Mouse (Mus musculus): ENCODE measurements around the gene 1190002N15Rik.

1190002N15Rik gene

DNA sequence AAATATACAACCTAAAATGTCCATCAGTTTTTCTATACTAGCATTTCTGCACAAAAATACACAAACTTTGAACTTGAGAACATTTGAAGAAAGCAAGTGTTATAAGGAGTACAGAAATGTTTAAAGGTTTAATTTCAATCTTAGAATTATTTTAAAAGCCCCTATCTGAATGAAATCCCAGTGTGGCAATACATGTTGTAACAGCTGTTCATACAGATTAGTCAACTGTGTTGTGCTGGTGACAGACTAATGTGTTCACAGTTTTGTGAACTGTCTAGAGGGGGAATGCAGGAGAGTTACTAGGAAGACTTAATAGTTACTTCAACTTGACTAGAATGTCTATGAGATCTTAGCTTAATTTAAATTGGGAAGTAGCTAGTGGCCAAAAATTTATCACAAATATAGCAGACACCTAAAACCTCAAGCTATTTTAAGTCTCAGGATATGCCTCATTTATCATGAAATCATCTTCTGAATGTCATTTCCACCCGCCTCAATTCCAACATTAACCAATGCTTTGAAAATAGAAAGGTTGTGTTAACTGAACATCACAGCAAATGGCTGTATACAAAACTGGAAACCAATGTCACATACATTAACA, 8.6 kb downstream of the 1190002N15Rik start:
- DNase-seq, result no peak

DNA sequence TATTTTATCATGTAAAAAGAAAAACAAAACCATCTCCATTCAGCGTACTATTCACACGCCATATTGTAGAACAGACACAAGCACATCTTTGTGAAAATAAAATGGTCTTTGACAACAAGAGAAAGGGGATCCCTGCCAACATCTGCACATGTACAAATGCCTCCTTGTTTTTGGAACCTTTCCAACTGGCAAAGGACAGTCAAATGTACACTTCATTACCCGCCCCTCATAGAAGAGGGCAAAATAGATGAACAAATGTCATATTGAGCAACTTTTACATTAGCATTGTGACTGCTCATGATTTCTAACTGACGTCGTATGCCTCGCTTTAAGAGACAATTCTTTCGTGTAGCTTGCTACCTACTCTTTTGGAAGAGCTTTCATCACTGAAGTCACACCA, 11.4 kb downstream of the 1190002N15Rik start:
- DNase-seq, result peak in 1 of 2 experiments; percentile 38

GRCm38 (mm10) chr9:94512246-94512645, 25.6 kb downstream of the 1190002N15Rik start:
- DNase-seq, result no peak

GRCm38 (mm10) chr9:94511139-94511538, 26.7 kb downstream of the 1190002N15Rik start:
- no peak for DNase-seq

DNA sequence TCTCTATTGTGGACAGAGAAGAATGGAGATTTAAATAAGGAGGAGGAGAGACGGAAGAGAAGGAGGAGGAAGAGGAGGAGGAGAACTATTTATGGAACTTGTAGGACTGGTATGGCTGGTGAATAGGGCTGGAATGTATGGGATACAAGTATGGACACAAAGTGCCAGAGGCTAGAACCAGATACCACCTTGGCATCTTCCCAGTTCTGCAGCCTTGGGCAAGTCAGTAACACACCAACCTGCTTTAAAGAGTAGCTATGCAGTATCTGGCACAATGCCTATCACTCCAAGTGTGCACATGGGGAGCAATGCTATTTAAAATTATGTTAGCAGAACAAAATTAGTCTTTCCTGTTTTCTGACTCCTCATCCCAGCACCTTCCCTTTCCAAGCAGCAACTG, 30.9 kb downstream of the 1190002N15Rik start:
- DNase-seq, result no peak

DNA sequence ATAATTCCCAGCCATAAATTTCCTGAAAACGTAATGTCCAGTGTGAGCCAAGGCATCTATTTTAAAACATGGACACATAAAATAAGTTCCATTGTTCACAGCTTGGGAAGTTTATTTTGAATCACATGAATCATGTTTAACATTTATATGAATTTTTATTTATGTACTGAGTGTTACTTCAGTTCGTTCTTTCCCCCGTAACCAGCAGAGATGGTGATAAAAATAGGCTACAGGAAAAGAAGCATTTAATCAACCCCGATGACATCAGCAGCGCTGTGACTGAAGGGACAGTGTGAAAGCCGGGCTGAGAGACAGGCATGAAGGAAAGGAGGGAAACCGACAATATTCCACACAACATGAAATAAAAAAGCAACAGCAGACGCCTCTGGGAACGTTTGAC, 46.4 kb downstream of the 1190002N15Rik start:
- no peak for DNase-seq

DNA sequence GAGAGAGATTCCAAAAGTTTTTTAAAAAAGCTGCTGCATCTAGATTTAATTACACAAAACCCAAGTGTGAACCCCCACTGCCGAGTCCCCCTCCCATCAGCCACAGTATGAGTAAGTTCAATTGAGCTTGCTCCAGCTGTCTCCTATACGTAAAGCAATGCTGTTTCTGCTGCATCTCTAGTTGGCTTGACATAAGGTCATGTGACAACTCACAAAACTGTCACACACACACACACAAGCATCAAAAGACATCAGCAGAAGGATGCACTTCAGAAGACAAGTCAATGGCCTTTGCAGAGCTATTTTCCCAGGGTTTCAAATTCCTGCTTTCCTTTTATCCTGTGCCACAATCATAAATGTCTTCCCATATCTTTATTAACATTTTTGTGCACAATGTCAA, 49.9 kb downstream of the 1190002N15Rik start:
- no peak for DNase-seq

GRCm38 (mm10) chr9:94483291-94483879, 54.5 kb downstream of the 1190002N15Rik start:
- DNase-seq, result no peak

DNA sequence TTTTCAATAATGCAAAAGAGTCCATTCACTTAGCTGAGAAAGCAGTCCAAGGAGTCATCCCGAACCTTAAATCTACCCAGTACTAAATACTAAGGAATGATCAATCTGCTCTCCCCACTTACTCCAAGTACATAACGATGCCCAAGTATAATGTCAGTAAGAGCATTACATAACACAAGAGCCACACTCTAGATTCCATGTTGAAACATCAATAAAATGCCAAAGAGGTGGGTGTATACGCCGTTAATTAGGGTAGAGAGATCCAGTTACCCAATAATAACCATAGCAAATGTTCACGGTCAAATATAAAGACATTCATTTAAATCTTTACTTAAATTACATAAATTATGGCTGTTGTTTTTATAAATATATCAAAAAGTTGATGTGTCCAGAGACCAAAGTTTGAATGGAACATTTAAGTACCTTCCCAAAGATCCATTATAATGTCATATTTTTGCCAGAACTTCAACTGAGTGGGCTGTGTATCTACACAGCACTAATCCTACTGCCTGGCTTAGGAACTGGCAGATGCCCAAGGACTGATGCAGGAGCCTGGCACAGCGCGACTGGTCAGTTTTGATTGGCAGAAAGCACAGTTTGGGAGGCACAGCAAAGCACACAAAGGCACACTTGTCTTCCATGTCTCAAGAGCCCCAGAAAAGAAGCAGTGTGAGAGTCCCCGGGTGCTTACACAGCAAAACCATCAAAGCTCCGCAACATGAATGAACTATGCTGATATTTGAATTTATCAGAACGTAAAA, 55.5 kb downstream of the 1190002N15Rik start:
- peak; percentile 79 to 86 for DNase-seq

DNA sequence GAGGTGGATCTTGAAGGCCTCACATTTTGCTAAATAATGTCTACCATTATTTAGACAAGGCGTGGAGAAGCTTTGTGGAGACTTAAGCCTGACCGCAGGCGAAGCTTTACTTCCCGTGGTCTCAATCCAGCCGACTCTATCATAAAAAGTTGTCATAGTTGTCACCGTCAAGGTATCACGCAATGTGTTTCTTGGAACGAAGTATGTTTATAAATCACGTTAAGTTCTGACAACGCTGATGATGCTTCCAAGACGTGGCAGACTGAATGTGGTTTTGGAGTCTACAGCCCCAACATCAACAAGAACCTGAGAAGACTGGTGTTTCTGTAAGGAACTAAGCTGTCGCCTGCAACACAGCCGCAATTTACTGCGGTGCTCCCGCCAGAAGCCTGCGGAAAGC, 56.8 kb downstream of the 1190002N15Rik start:
- no peak for DNase-seq

DNA sequence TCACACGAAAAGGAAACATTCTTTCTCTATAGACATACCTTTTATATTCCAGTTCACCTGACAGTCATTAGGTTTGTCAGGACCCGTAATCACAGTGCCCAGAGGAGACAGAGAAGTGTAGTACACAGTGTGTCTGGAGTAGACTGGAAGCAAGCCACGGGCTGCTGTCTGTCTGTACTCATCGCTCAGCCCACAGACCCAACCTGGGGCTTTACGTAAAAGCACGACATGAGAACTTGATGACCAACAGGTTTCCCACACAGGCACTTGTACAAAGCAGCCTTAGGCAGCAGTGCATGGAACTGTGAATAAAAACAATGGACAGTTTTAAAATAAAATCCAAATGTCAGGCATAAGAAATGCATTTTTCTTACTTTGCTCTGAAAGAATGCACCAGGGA, 58.5 kb downstream of the 1190002N15Rik start:
- no peak for DNase-seq

- no peak for DNase-seq
These were observed 58.9 kb downstream of the 1190002N15Rik start for GRCm38 (mm10) chr9:94478954-94479353.

DNA sequence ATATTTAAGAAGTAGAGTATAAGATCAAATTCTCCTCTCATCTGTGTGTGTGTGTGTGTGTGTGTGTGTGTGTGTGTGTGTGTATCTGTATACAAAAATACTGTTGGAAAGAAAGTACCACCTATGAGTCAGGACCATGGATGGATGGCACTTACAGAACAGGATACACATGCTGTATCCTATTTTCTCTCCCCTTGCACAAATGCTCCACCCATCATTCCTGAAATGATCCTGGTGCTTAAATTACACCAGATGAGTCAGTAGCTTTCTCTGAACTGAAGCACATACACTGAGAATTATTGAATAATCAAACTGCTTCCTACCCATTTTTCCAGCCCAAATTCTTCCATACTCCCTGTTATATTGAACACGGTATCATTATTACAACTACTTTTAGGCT, 61.9 kb downstream of the 1190002N15Rik start:
- DNase-seq, result no peak

- DNase-seq, result no peak
These were observed 64.0 kb downstream of the 1190002N15Rik start for GRCm38 (mm10) chr9:94473898-94474297.

DNA sequence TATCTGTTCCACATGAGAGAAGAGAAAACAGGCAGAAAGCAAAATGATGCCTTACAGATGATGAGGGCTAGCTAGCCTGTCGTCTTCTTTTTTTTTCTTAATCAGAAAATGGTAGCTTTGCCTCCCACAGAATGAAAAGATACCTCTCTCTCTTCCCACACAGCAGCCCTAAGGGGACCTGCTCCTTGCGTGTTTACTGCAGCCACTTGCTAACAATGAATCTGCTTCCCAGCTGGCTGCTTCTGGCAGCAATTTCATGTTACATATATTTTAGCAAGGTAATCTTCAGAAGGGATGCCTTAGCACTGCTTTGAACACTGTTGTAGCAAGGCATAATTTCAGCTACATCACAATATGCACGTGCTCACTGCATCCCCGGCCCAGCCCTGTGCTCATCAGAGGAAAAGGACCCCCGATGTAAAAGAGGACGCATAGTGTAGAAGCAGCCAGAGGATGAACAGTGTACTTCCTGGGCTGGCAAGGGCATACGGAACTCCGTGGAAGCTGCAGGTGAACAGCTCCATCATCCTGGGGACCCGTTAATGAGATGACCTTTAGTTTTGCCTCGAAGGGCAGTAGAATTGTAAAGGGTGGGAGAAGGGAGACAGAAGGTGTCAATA, 64.8 kb downstream of the 1190002N15Rik start:
- DNase-seq, result no peak

DNA sequence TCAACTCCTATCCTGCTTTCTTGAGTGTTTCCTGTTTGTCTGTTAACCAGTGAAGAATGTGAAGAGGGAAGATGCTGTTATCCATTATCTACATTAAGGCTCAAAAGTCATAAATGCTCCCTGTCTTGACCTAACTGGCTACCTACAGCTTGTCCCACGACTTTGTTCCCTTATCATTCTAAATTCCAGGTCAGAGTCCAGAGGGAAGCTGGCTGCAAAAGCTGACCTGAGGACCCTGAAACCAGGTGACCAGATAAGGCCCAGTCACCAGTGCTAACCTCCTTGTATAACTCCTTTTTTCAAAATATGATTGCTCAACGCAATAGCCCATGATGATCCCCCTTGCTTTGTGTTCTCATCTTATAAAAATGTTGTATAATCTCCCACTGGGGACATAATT, 66.4 kb downstream of the 1190002N15Rik start:
- DNase-seq, result no peak
